Mouse (Mus musculus) layer of hippocampus, postnatal 25 days (tissue): ENCODE measurements at regions not wholly inside any gene's neighbourhood (a gene's known extent, or its start where the extent isn't known, plus 50 kb on each side); places are given as distances from the start of the nearest gene placed in this dataset.
A peak's percentile ranks its signal among the peaks of the same experiment; 100 is the strongest.

Source experiments
- DNase-seq, 2 experiments: peaks; one replicate each; pipeline ENCODE4 v3.0.0; 2022; ENCODE audit warnings: mixed read lengths in 2 of 2, low spot score in 1 of 2; ENCODE audit errors: extremely low spot score in 1 of 2

- DNase-seq = no peak
Measured at GRCm38 (mm10) chr14:72942571-72942970, 106.3 kb downstream of the Cysltr2 start.

- DNase-seq = no peak
Measured at GRCm38 (mm10) chr14:72939067-72939393, 109.9 kb downstream of the Cysltr2 start.

- no peak for DNase-seq
Measured at GRCm38 (mm10) chr14:72938382-72939066, 110.4 kb downstream of the Cysltr2 start.

GRCm38 (mm10) chr14:72933598-72933997 is 115.3 kb downstream of the Cysltr2 start:
- DNase-seq = no peak

- no peak for DNase-seq
Measured at GRCm38 (mm10) chr14:72932296-72932695, 116.6 kb downstream of the Cysltr2 start.

GRCm38 (mm10) chr14:72901171-72901926 is 147.6 kb downstream of the Cysltr2 start:
- no peak for DNase-seq

- DNase-seq = no peak
Measured at GRCm38 (mm10) chr14:72899630-72900029, 149.3 kb downstream of the Cysltr2 start.

- no peak for DNase-seq
Measured at GRCm38 (mm10) chr14:72892316-72892715, 156.6 kb downstream of the Cysltr2 start.

GRCm38 (mm10) chr14:72889663-72890062 is 159.3 kb downstream of the Cysltr2 start:
- DNase-seq = no peak

GRCm38 (mm10) chr14:72887470-72888071 is 161.3 kb downstream of the Cysltr2 start:
- DNase-seq = no peak

- DNase-seq = no peak
Measured at GRCm38 (mm10) chr14:72886935-72887369, 162.0 kb downstream of the Cysltr2 start.

GRCm38 (mm10) chr14:72885824-72886223 is 163.1 kb downstream of the Cysltr2 start:
- no peak for DNase-seq

GRCm38 (mm10) chr14:72884561-72884960 is 164.4 kb downstream of the Cysltr2 start:
- DNase-seq = no peak

- DNase-seq = no peak
Measured at GRCm38 (mm10) chr14:72877132-72877531, 167.3 kb upstream of the Fndc3a start.

- DNase-seq = no peak
Measured at GRCm38 (mm10) chr14:72873494-72873893, 163.7 kb upstream of the Fndc3a start.

- peak in 1 of 2 experiments; percentile 10 for DNase-seq
Measured at GRCm38 (mm10) chr14:72869188-72869749, 159.5 kb upstream of the Fndc3a start.

- no peak for DNase-seq
Measured at GRCm38 (mm10) chr14:72866896-72867295, 157.1 kb upstream of the Fndc3a start.

- no peak for DNase-seq
Measured at GRCm38 (mm10) chr14:72865531-72865930, 155.7 kb upstream of the Fndc3a start.

- no peak for DNase-seq
Measured at GRCm38 (mm10) chr14:72864792-72865191, 155.0 kb upstream of the Fndc3a start.

- no peak for DNase-seq
Measured at GRCm38 (mm10) chr14:72864130-72864529, 154.3 kb upstream of the Fndc3a start.

GRCm38 (mm10) chr14:72862806-72863526 is 153.2 kb upstream of the Fndc3a start:
- no peak for DNase-seq
